Mouse (Mus musculus) cortical plate, adult 2 months (tissue): Measurements from ENCODE around the gene Chd9. TPM values are rescaled to one million over a fixed set of nuclear protein-coding genes. Genes with fewer than 3 reads are reported as not detected.
A peak's percentile ranks its signal among the peaks of the same experiment; 100 is the strongest.

Experiments used
- H3K27ac ChIP-seq: fragments of 200-500 bp; 2 replicates; pipeline ENCODE4 v1.5.1; 2012; ENCODE audit warnings: low read length, control low read depth, inconsistent platforms; ENCODE audit not compliant: insufficient read depth
- H3K4me1 ChIP-seq: fragments of 200-500 bp; 2 replicates; pipeline ENCODE4 v1.6.1; 2011; ENCODE audit warnings: low read length; ENCODE audit not compliant: control insufficient read depth, insufficient read depth
- H3K4me3 ChIP-seq: fragments of 200-500 bp; 2 replicates; pipeline ENCODE4 v1.5.1; 2011; ENCODE audit warnings: mild to moderate bottlenecking, low read length, control low read depth; ENCODE audit not compliant: insufficient read depth
- CTCF ChIP-seq: fragments of 200-500 bp; IDR thresholded peaks from 2 replicates; pipeline ENCODE4 v1.5.1; 2011; ENCODE audit warnings: mild to moderate bottlenecking, control low read depth, low read length; ENCODE audit not compliant: insufficient read depth; ENCODE audit errors: extremely low read depth
- POLR2A ChIP-seq: fragments of 200-500 bp; IDR thresholded peaks from 2 replicates; pipeline ENCODE4 v1.6.1; 2011; ENCODE audit warnings: mild to moderate bottlenecking, low read length, control low read depth; ENCODE audit not compliant: insufficient read depth; ENCODE audit errors: extremely low read depth
- polyA plus RNA-seq: library from polyadenylated mRNA; depleted of rRNA; stranded (reverse); fragments of >200 nt; gene quantifications from 2 replicates; pipeline ENCODE4 v1.2.3, GENCODE M21; 2012

Chd9 gene
- polyA plus RNA-seq, 1 experiment, result 291 TPM

GRCm38 (mm10) chr8:90961603-90962002 is 133.5 kb downstream of the Chd9 start:
- no peak overlapping the region for H3K4me3 ChIP-seq
- H3K27ac ChIP-seq, result no peak overlapping the region
- peaks cover 13% of the 10 kb centered on the region for H3K4me1 ChIP-seq
- TF ChIP-seq POLR2A (no peak), CTCF (no peak)

GRCm38 (mm10) chr8:90964044-90964443 is 135.9 kb downstream of the Chd9 start:
- Histone ChIP-seq H3K4me1 (peaks cover 12% of the 10 kb centered on the region), H3K27ac (no peak overlapping the region), H3K4me3 (no peak overlapping the region)
- TF ChIP-seq POLR2A (no peak), CTCF (no peak)

GRCm38 (mm10) chr8:90965467-90966170 is 137.5 kb downstream of the Chd9 start:
- Histone ChIP-seq H3K4me3 (no peak overlapping the region), H3K27ac (no peak overlapping the region), H3K4me1 (peaks cover 5% of the 10 kb centered on the region; the same call in 1 of the 2 replicates)
- TF ChIP-seq POLR2A, result no peak
- TF ChIP-seq CTCF, result no peak

- Histone ChIP-seq H3K4me1 (no peaks in the 10 kb centered on the region; the same call in 1 of the 2 replicates), H3K4me3 (no peak overlapping the region), H3K27ac (no peak overlapping the region)
- TF ChIP-seq POLR2A, result no peak
- TF ChIP-seq CTCF, result no peak
Measured at GRCm38 (mm10) chr8:90968307-90968706, 140.2 kb downstream of the Chd9 start.

- Histone ChIP-seq H3K4me3 (no peak overlapping the region), H3K4me1 (no peaks in the 10 kb centered on the region; the same call in 1 of the 2 replicates), H3K27ac (peak overlapping the region; percentile 59; the same call in 1 of the 2 replicates)
- TF ChIP-seq CTCF, result no peak
- TF ChIP-seq POLR2A, result no peak
Measured at GRCm38 (mm10) chr8:90976960-90977371, 148.8 kb downstream of the Chd9 start.

GRCm38 (mm10) chr8:90978720-90979119 is 150.6 kb downstream of the Chd9 start:
- no peak for TF ChIP-seq POLR2A
- H3K4me1 ChIP-seq, result no peaks in the 10 kb centered on the region; the same call in 1 of the 2 replicates
- H3K27ac ChIP-seq, result no peak overlapping the region
- H3K4me3 ChIP-seq, result no peak overlapping the region

GRCm38 (mm10) chr8:90979295-90979694 is 151.1 kb downstream of the Chd9 start:
- Histone ChIP-seq H3K4me1 (no peaks in the 10 kb centered on the region), H3K27ac (no peak overlapping the region), H3K4me3 (no peak overlapping the region)
- TF ChIP-seq CTCF (no peak), POLR2A (no peak)

GRCm38 (mm10) chr8:90982087-90982486 is 153.9 kb downstream of the Chd9 start:
- Histone ChIP-seq H3K4me3 (no peak overlapping the region), H3K4me1 (no peaks in the 10 kb centered on the region), H3K27ac (no peak overlapping the region)
- TF ChIP-seq POLR2A (no peak), CTCF (no peak)

- Histone ChIP-seq H3K4me3 (no peak overlapping the region), H3K4me1 (no peaks in the 10 kb centered on the region), H3K27ac (no peak overlapping the region)
- TF ChIP-seq POLR2A (no peak), CTCF (peak; percentile 72)
Measured at GRCm38 (mm10) chr8:91019726-91020125, 191.6 kb downstream of the Chd9 start.

GRCm38 (mm10) chr8:91034417-91034816 is 206.3 kb downstream of the Chd9 start:
- H3K27ac ChIP-seq, result no peak overlapping the region
- no peak for TF ChIP-seq POLR2A
- TF ChIP-seq CTCF, result no peak
- H3K4me3 ChIP-seq, result no peak overlapping the region
- peaks cover 2% of the 10 kb centered on the region; the same call in 1 of the 2 replicates for H3K4me1 ChIP-seq

- Histone ChIP-seq H3K4me3 (no peak overlapping the region), H3K4me1 (peaks cover 2% of the 10 kb centered on the region; the same call in 1 of the 2 replicates), H3K27ac (no peak overlapping the region)
- TF ChIP-seq CTCF, result no peak
- no peak for TF ChIP-seq POLR2A
Measured at GRCm38 (mm10) chr8:91036905-91037304, 208.8 kb downstream of the Chd9 start.

- TF ChIP-seq CTCF, result no peak
- no peak for TF ChIP-seq POLR2A
- Histone ChIP-seq H3K4me3 (no peak overlapping the region), H3K4me1 (peaks cover 2% of the 10 kb centered on the region; the same call in 1 of the 2 replicates), H3K27ac (no peak overlapping the region)
Measured at GRCm38 (mm10) chr8:91038637-91039036, 210.5 kb downstream of the Chd9 start.
